Mouse (Mus musculus) brain, embryonic 14.5 days (tissue): Measurements from ENCODE around the gene Slc25a51.

Experiments
- CTCF ChIP-seq: fragments of 200-500 bp; IDR thresholded peaks from 2 replicates; pipeline ENCODE4 v1.5.1; 2012; ENCODE audit warnings: inconsistent platforms, mild to moderate bottlenecking, moderate library complexity, borderline replicate concordance; ENCODE audit not compliant: insufficient read depth, insufficient read length; ENCODE audit errors: extremely low read depth
- POLR2A ChIP-seq: fragments of 200-500 bp; IDR thresholded peaks from 2 replicates; pipeline ENCODE4 v1.6.1; 2012; ENCODE audit warnings: mild to moderate bottlenecking, inconsistent platforms, borderline replicate concordance; ENCODE audit not compliant: poor library complexity, insufficient read depth, insufficient read length, severe bottlenecking; ENCODE audit errors: extremely low read depth

GRCm38 (mm10) chr4:45403499-45403878 is 5.1 kb downstream of the Slc25a51 start:
- TF ChIP-seq POLR2A = no peak
- TF ChIP-seq CTCF = no peak
